In genomic region chr1:32471022-32471421, GRCm38 (mm10) we compare ENCODE assay signal across 20 mouse cellular contexts.
DNase-seq lines count a peak whose midpoint lies in the region; ATAC-seq and TF ChIP-seq lines count a peak whose summit lies in the region.
"Had no signal": no experiment of that assay in that cellular context is flagged by ENCODE, and none has a peak within 500 bp of the region (broad histone marks: within the 10 kb centered on the region; RNA-seq: fewer than 3 reads in every experiment).

No protein-coding gene starts in this region.

- no peak for DNase-seq in frontal cortex, postnatal 36 days (ENCODE audit: low spot score in 2 of 2)
- no peak for DNase-seq in midbrain, postnatal 0 days (ENCODE audit: low spot score)
- no peak for DNase-seq in midbrain, embryonic 11.5 days (ENCODE audit: low spot score, missing footprints)
- DNase-seq in cerebellum, adult 9-11 months: no peak
- DNase-seq: adrenal gland, adult 2 months; adrenal gland, postnatal 10 days; adrenal gland, postnatal 25 days; cerebellum, adult 11 months; cerebellum, adult 18-20 months; cerebellum, adult 8-10 months; cerebellum, postnatal 10 days; cerebellum, postnatal 25 days had no signal

- H3K4me1 ChIP-seq in midbrain, embryonic 13.5 days (replicated peaks): 0 out of 2 replicates have a peak, but pooled peaks cover 7% of the 10 kb centered on the region
- no peaks in the 10 kb centered on the region for H3K4me1 ChIP-seq in midbrain, postnatal 0 days (ENCODE audit: insufficient read depth, low read length)
- 0 out of 2 replicates have a peak, but pooled peaks cover 3% of the 10 kb centered on the region for H3K4me1 ChIP-seq in midbrain, embryonic 15.5 days
- H3K4me1 ChIP-seq in midbrain, embryonic 11.5 days (ENCODE audit: control insufficient read depth, insufficient read depth, low read length): no peaks in the 10 kb centered on the region
- H3K4me1 ChIP-seq: embryonic facial prominence, embryonic 10.5 days; embryonic facial prominence, embryonic 12.5 days; forebrain, embryonic 12.5 days had no signal

- no peak for TF ChIP-seq CTCF in midbrain, postnatal 0 days (IDR thresholded peaks at IDR 0.05)

- no peaks in the 10 kb centered on the region for H3K9me3 ChIP-seq in midbrain, embryonic 13.5 days
- H3K9me3 ChIP-seq in midbrain, postnatal 0 days (ENCODE audit: low read length): no peaks in the 10 kb centered on the region
- H3K9me3 ChIP-seq in midbrain, embryonic 15.5 days: no peaks in the 10 kb centered on the region
- H3K9me3 ChIP-seq in midbrain, embryonic 11.5 days (ENCODE audit: control insufficient read depth, low read length): no peaks in the 10 kb centered on the region
- H3K9me3 ChIP-seq: embryonic facial prominence, embryonic 10.5 days; embryonic facial prominence, embryonic 12.5 days; forebrain, embryonic 12.5 days had no signal

- no peak overlapping the region for H3K4me3 ChIP-seq in midbrain, embryonic 13.5 days (replicated peaks)
- no peak overlapping the region for H3K4me3 ChIP-seq in midbrain, postnatal 0 days (ENCODE audit: low read depth, low read length)
- no peak overlapping the region for H3K4me3 ChIP-seq in midbrain, embryonic 15.5 days
- H3K4me3 ChIP-seq in midbrain, embryonic 11.5 days (ENCODE audit: low read depth, low read length): no peak overlapping the region
- H3K4me3 ChIP-seq: embryonic facial prominence, embryonic 10.5 days; embryonic facial prominence, embryonic 12.5 days; forebrain, embryonic 12.5 days had no signal

- H3K27me3 ChIP-seq in midbrain, embryonic 13.5 days: no peaks in the 10 kb centered on the region
- H3K27me3 ChIP-seq in midbrain, postnatal 0 days (ENCODE audit: insufficient read depth, low read length): no peaks in the 10 kb centered on the region
- H3K27me3 ChIP-seq in midbrain, embryonic 15.5 days (replicated peaks): no peaks in the 10 kb centered on the region
- no peaks in the 10 kb centered on the region for H3K27me3 ChIP-seq in midbrain, embryonic 11.5 days (ENCODE audit: control insufficient read depth, insufficient read depth, low read length)
- H3K27me3 ChIP-seq: embryonic facial prominence, embryonic 12.5 days; forebrain, embryonic 12.5 days had no signal

- ATAC-seq in frontal cortex, adult (ENCODE audit: low TSS enrichment): peak; percentile 35
- ATAC-seq in midbrain, embryonic 13.5 days: 0 out of 2 replicates have a peak, but pooled peaks have one; percentile 37
- ATAC-seq in midbrain, postnatal 0 days (ENCODE audit: low FRiP score): no peak
- ATAC-seq in midbrain, embryonic 15.5 days (replicated peaks): peak; percentile 64
- no peak for ATAC-seq in midbrain, embryonic 11.5 days (ENCODE audit: low FRiP score)
- ATAC-seq: forebrain, embryonic 14.5 days; forebrain, embryonic 16.5 days had no signal

- H3K27ac ChIP-seq in midbrain, embryonic 13.5 days: no peak overlapping the region
- H3K27ac ChIP-seq in midbrain, postnatal 0 days (ENCODE audit: low read depth, low read length): no peak overlapping the region
- no peak overlapping the region for H3K27ac ChIP-seq in midbrain, embryonic 15.5 days
- no peak overlapping the region for H3K27ac ChIP-seq in midbrain, embryonic 11.5 days (ENCODE audit: low read depth, low read length)
- H3K27ac ChIP-seq: embryonic facial prominence, embryonic 10.5 days; embryonic facial prominence, embryonic 12.5 days; forebrain, embryonic 12.5 days had no signal

- no peak overlapping the region for H3K9ac ChIP-seq in midbrain, embryonic 13.5 days (replicated peaks)
- no peak overlapping the region for H3K9ac ChIP-seq in midbrain, postnatal 0 days (replicated peaks; ENCODE audit: low read length, poor library complexity, severe bottlenecking)
- H3K9ac ChIP-seq in midbrain, embryonic 15.5 days: no peak overlapping the region
- no peak overlapping the region for H3K9ac ChIP-seq in midbrain, embryonic 11.5 days (ENCODE audit: low read length)
- H3K9ac ChIP-seq: embryonic facial prominence, embryonic 12.5 days; forebrain, embryonic 12.5 days had no signal

- H3K36me3 ChIP-seq in midbrain, embryonic 13.5 days: no peaks in the 10 kb centered on the region
- H3K36me3 ChIP-seq in midbrain, postnatal 0 days (ENCODE audit: insufficient read depth, low read length): peaks cover 8% of the 10 kb centered on the region; the same call in 1 of the 2 replicates
- no peaks in the 10 kb centered on the region for H3K36me3 ChIP-seq in midbrain, embryonic 15.5 days (replicated peaks)
- no peaks in the 10 kb centered on the region for H3K36me3 ChIP-seq in midbrain, embryonic 11.5 days (ENCODE audit: control insufficient read depth, insufficient read depth, low read length)
- H3K36me3 ChIP-seq: embryonic facial prominence, embryonic 10.5 days; embryonic facial prominence, embryonic 12.5 days; forebrain, embryonic 12.5 days had no signal

- no peak overlapping the region for H3K4me2 ChIP-seq in midbrain, embryonic 13.5 days (replicated peaks)
- no peak overlapping the region for H3K4me2 ChIP-seq in midbrain, postnatal 0 days (ENCODE audit: low read depth, low read length, poor library complexity, severe bottlenecking)
- H3K4me2 ChIP-seq in midbrain, embryonic 15.5 days: no peak overlapping the region
- no peak overlapping the region for H3K4me2 ChIP-seq in midbrain, embryonic 11.5 days
- H3K4me2 ChIP-seq: embryonic facial prominence, embryonic 12.5 days; forebrain, embryonic 12.5 days had no signal

- 63% methylated on average over 2 of the region's 2 CpGs for WGBS in midbrain, embryonic 13.5 days
- WGBS in midbrain, postnatal 0 days: 52% methylated on average over 2 of the region's 2 CpGs
- 57% methylated on average over 2 of the region's 2 CpGs for WGBS in midbrain, embryonic 15.5 days
- WGBS in midbrain, embryonic 11.5 days: 66% methylated on average over 2 of the region's 2 CpGs

Comparison
In these comparisons a context has a peak if more than half of its experiments do, and no peak if none do; other contexts are left out.
1. ATAC-seq: peak in frontal cortex, adult (single experiment), midbrain, embryonic 13.5 days (single experiment) and midbrain, embryonic 15.5 days (single experiment); none in midbrain, postnatal 0 days (single experiment) and midbrain, embryonic 11.5 days (single experiment).